Mouse (Mus musculus): ENCODE data around the gene Gprc5c.

Gprc5c gene

GRCm38 (mm10) chr11:114843818-114844463 lies 7.0 kb upstream of the Gprc5c start:
- no peak for DNase-seq (ENCODE audit: low spot score)

DNA sequence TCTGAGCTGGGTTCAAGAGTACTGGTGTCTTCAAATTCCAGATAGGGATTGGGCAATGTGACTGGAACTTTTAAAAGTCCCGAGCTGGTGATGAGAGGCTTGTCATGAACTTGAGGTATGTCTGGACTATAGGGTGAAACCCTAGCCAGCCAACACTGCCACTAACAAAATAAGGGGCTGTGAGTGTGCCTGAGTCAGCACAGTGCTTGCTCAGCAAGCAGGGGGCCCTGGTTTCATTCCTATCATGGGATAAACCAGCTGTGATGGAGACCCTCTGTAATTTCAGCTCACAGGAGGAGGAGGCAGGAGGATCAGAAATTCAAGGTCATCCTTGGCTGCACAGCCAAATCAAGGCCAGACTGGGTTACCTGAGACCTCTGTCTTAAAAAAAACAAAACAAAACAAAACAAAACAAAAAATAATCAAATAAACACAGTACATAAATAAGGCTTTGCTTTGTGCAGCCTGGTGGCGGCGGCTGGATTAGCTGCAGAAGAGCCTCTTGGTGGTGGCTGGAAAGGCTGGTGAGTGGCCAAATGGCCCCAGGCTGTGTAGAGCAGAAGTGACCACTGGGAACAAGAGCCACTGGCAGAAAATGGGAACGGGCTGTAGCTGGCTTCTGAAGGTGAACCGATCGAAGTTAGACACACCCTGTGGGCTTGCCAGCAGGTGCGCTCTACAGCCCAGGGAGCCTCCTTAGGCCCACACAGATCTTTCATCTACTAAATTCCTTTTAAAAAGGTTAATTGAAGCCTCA lies 6.3 kb upstream of the Gprc5c start:
- DNase-seq (ENCODE audit: low spot score), result no peak

GRCm38 (mm10) chr11:114846336-114846735 lies 4.6 kb upstream of the Gprc5c start:
- DNase-seq (ENCODE audit: low spot score), result no peak

DNA sequence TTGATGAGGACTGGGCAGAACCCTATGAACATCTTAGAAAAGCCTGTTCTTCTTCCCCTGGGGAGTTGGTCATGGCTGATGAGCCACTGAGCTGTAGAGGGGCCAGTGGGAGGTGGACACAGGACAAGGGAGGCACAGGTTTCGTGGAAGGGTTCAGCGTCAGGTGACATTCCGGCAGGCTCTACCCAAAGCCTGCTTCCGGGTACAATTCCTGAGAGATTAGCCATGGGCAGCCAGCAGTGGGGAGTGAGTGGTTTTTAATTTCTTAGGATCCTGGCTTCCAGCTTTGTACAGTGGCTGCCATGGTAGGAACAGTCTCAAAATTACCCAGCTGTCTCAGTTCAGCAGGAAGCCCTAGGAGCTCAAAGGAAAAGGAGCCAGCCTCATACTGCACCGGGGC lies 3.9 kb upstream of the Gprc5c start:
- no peak for DNase-seq (ENCODE audit: low spot score)

DNA sequence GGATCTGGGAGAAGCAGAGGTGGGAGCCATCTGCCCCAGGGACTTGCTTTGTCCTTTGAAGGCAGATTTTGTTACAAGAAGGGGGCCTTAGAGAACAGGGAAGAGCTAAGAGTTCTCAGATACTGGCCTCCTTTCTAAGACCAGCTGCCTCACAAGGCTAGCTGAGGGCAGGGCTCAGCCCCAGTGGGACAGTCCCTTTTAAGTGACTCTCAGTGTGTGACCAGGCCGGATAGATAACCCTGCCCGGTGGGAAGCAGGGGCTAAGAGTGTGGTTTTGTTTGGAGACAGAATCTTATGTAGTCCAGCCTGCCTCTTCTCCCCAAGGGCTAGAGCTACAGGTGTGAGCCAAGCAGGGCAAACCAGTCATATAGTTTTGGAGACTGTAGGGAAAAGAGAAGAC lies 1.4 kb upstream of the Gprc5c start:
- no peak for DNase-seq (ENCODE audit: low spot score)

GRCm38 (mm10) chr11:114850066-114850451 lies 893 bp upstream of the Gprc5c start:
- no peak for DNase-seq (ENCODE audit: low spot score)

GRCm38 (mm10) chr11:114851269-114851607 lies 286 bp downstream of the Gprc5c start:
- DNase-seq (ENCODE audit: low spot score), result no peak

DNA sequence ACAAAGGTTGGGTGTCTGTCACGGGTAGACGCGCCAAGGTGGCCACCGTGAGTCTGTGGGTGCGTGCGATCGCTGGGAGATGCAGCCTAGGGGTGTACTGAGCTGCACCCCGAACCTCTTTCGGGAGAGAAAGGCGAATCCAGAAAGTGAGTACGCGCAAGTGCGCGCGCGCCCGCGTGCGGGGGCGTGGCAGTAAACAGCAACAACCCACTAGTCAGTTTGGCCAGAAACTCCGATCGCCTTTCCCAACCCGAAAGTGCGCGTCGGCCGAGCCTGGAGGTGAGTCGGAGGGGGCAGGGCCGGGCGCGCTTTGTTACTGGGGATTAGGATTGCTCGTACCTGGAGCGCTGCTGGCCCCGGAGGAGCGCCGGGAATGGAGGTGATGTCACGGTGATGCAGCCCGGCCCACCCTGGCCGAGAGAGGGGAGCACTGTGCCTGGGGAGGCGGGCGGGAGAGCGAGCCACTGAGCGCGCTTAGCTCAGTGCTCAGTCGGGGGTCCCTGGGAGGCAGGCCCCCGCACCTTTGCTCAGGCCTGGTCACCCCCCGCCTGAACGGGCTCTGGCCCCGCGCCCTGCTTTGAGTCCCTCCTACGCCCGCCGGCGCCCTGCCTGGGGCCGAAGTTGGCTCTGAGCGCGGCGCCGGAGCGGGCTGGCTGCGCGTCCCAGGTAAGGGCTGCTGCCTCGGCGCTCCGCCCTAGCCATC lies 807 bp downstream of the Gprc5c start:
- DNase-seq (ENCODE audit: low spot score), result no peak

DNA sequence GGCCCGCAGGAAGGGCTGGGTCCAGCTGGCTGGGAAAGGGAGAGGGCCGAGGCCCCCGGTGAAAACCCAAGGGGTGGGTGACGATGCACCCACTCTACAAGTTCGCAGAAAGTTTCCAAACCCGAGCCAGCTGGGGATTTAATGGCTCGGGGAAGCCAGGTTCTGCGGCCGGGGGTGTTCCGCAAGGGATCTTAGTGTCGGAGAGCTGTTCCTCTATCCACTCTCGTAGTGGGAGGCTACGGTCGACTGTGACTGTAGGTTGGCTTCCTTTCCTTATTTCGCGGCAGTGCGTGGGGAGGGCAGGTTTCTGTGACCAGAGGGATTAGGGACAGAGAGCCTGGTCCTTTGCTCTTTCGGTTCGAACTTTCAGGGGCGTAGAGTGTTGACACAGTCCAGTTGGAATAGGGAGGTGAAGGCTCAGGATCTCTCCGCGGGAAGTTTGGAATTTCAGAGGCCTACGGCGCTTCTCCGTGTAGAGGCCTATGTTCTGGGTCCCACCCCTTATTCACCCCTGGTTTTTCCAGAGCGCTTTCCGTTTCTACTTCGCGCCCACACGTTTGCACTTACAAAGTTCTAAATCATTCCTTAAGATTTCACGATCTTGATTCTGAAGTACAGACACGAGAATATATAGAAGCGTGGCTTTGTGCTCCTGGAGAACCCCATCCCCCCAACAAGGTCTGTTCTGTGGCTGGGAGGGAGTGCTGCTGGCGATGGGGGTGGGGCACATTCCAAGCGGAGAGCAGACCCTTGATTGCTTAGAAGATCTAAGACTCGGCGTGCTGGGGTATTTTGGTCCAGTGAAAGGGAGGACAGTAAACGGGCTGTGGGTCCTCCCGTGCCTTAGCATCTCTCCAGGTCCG lies 1.6 kb downstream of the Gprc5c start:
- DNase-seq (ENCODE audit: low spot score), result no peak

DNA sequence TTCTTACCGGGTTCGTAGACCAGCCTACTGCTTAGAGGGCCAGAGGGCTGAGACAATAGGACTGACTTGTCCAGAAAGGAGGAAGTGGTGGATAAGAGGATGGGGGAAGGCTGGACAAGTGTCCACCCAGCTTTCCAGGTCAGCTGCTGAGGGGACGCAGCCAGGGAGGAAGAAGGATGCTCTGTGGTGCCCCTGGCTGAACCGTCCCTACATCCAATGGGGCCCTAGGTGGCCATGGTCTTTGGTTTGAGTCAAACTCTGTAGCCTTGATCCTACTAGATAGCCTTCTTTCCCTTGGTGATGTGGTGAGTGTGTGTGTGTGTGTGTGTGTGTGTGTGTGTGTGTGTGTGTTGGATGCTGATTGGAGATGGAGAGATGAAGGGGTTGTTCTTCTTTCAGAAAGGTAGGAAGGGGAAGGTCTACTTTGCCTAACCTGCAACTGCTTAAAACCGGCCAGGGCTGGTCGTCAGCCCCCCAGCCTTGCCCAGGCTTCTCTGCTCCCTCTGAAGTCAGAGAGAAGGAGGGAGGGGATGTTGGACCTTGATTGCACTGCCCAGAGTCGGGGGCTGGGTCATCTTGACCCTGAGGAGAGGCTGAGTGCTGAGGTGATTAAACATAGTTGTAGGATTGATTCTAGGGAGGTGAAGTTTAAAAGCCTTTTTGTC lies 2.4 kb downstream of the Gprc5c start:
- no peak for DNase-seq (ENCODE audit: low spot score)

GRCm38 (mm10) chr11:114854581-114854980 lies 3.6 kb downstream of the Gprc5c start:
- DNase-seq (ENCODE audit: low spot score), result no peak

GRCm38 (mm10) chr11:114856125-114856524 lies 5.2 kb downstream of the Gprc5c start:
- no peak for DNase-seq (ENCODE audit: low spot score)

- no peak for DNase-seq (ENCODE audit: low spot score)
These were observed 7.7 kb downstream of the Gprc5c start for GRCm38 (mm10) chr11:114858641-114859040.

DNA sequence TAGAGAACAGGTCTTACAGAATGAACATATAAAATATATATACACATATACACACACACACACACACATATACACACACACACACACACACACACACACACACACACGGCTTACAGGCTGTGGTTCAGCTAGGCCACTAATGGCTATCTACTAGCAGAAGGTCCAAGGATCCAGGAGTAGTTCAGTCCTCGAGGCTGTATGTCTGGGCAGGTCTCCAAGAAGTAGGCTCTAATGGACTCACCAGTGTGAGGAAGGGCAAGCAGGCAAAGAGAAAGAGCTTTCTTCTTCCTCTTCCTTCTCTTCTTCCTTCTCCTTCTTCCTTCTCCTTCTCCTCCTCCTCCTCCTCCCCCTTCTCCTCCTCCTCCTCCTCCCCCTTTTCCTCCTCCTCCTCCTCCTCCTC lies 10.1 kb downstream of the Gprc5c start:
- no peak for DNase-seq (ENCODE audit: low spot score)

- no peak for DNase-seq (ENCODE audit: low spot score)
These were observed 11.7 kb downstream of the Gprc5c start for GRCm38 (mm10) chr11:114862687-114863086.

DNA sequence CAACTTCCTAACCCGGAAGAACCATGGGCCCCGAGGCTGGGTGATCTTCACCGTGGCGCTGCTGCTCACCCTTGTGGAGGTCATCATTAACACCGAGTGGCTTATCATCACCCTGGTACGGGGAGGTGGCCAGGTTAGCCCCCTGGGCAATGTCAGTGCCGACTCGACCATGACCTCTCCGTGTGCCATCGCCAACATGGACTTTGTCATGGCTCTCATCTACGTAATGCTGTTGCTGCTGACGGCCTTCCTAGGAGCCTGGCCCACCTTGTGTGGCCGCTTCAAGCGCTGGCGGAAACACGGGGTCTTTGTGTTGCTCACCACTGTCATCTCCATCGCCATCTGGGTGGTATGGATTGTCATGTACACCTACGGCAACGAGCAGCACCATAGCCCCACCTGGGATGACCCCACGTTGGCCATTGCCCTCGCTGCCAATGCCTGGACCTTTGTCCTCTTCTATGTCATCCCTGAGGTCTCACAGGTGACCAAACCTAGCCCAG lies 13.0 kb downstream of the Gprc5c start:
- DNase-seq (ENCODE audit: low spot score), result no peak

DNA sequence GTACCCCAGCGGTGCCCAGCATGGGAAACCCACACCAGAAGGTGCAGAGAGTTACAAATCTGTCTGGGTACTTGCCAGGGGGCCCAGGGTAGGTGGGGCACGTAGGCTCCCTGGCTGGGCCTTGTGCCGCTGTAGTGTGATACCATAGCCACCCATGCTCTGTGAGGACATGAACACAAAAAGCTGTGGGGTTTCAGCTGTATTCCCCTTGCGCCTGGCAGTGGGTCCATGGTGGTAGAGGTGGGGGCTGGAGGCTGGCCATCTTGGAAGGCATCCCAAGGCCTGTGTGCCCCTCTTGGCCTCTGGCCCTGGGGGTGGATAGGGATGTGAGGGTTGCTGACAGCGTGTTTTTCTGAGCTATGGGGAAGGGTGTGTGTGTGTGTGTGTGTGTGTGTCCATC lies 15.0 kb downstream of the Gprc5c start:
- no peak for DNase-seq (ENCODE audit: low spot score)

DNA sequence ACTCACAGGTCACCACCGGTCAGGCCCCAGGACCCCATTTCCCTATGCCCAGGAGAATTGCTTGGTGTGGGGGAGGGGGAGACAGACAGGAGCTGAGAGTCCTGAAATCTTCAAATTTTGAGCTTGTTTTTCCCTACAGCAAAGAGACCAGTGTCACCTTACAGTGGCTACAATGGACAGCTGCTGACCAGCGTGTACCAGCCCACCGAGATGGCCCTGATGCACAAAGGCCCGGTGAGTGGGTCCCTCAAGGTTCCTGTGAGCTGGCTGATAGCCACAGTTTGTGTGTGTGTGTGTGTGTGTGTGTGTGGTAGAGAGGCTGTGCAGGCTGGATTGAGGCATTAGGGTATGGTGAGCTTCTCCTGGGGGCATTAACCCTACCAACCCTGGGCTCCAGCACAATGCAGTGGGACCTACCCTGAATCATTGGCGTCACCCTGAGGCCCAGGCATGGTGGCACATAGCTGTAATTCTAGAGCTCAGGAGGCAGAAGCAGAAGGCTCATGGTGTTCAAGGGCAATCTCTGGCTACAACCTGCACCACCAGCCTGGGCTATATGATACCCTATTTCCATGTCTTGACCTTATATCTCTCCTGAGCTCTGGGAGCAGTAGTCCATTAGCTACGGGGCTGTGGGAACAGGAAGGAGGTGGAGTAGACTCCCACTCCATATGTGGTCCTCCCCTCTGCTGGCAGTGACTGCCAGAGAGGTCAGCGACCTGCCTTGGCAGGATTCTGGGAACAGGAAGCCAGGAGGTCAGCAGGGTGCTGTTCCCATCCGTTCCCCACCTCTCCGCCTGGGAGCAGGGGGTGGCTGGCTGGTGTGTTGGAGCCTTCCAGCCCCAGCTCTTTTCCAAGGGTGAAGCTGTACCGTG lies 15.8 kb downstream of the Gprc5c start:
- no peak for DNase-seq (ENCODE audit: low spot score)

GRCm38 (mm10) chr11:114867361-114868235 lies 16.6 kb downstream of the Gprc5c start:
- no peak for DNase-seq (ENCODE audit: low spot score)

- DNase-seq (ENCODE audit: low spot score), result no peak
These were observed 17.3 kb downstream of the Gprc5c start for GRCm38 (mm10) chr11:114868280-114868679.

Measured in spleen, adult 12 weeks (tissue).